Mouse (Mus musculus): ENCODE measurements around the gene Ankrd66. TPM values are rescaled to one million over a fixed set of nuclear protein-coding genes. Genes with fewer than 3 reads are reported as not detected.
"Not testable (repeated sequence)": the region's sequence is repeated elsewhere in the genome, so short reads cannot be mapped to it uniquely, and the experiment has no call there.

The Ankrd66 gene
- polyA plus RNA-seq, 1 experiment, result 0.75 TPM

DNA sequence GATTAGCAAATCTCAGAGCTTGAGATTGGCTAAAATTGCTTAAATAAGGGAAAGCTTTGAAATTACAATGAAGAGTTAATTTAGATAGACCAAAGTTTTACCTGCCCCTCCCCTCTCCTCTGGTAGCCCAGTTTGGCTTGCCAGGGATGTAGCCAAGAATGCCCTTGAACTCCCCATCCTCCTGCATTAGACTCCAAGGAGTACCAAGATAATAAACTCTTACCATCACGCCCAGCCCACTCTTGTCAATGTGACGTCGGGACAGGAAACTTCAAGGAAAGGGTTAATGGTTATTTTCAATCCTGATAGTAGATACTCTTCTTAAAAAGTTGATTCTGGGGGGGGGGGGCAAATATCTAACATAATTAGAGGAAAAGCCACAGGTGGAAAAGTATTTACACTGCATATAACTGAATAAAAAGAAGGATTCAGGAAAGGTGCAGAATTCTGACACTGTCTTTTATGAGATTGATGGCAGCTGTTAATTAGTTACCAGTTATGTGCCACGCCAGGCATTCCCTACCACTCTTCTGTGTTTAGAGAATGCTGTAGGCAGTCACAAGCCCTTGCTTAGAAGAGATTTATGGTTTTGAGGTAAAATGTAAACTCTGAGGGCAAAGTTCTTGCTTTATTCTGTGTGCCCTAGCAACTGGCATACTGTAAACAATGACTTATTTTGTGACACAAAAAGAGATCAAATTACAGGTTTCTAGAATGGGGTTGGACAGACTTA lies 39.4 kb downstream of the Ankrd66 start:
- Histone ChIP-seq H3K4me1 (ENCODE audit: control insufficient read depth, insufficient read depth, low read length) (no peaks in the 10 kb centered on the region), H3K4me3 (ENCODE audit: insufficient read depth, low read length) (no peak overlapping the region), H3K27ac (ENCODE audit: insufficient read depth, low read length) (no peak overlapping the region)
- TF ChIP-seq CTCF (IDR thresholded peaks at IDR 0.05; ENCODE audit: extremely low read depth, insufficient read depth, low read length) (no peak), POLR2A (IDR thresholded peaks at IDR 0.05; ENCODE audit: extremely low read depth, insufficient read depth, low read length) (no peak)

DNA sequence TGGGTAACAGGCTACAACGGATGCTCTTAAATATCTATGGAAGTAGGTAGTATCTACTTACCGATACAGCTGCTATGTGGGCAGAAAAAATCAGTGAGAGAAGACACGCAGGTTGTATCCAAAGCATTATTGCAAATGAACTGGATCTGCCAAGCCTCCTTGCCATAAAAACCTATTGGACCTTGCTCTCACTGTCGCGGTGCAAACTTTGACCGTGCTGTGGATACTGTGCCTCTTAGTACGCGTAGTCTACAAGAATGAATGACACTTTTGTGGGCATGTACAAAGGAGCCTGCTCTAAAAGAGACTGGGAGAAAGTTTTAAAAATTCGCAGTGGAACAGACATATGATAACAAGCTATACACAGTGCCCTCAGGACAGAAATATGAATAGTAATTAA lies 40.8 kb downstream of the Ankrd66 start, which contains the start of gene Mep1a:
TSS of gene Mep1a (minus strand) at position 221 of the 400 bp plus-strand sequence.
- TF ChIP-seq POLR2A (IDR thresholded peaks at IDR 0.05; ENCODE audit: extremely low read depth, insufficient read depth, low read length), result no peak
- no peak for TF ChIP-seq CTCF (IDR thresholded peaks at IDR 0.05; ENCODE audit: extremely low read depth, insufficient read depth, low read length)
- Histone ChIP-seq H3K27ac (ENCODE audit: insufficient read depth, low read length) (no peak within 1 kb of the TSS), H3K4me3 (ENCODE audit: insufficient read depth, low read length) (no peak within 1 kb of the TSS), H3K4me1 (ENCODE audit: control insufficient read depth, insufficient read depth, low read length) (no peaks in the 10 kb centered on the region)

DNA sequence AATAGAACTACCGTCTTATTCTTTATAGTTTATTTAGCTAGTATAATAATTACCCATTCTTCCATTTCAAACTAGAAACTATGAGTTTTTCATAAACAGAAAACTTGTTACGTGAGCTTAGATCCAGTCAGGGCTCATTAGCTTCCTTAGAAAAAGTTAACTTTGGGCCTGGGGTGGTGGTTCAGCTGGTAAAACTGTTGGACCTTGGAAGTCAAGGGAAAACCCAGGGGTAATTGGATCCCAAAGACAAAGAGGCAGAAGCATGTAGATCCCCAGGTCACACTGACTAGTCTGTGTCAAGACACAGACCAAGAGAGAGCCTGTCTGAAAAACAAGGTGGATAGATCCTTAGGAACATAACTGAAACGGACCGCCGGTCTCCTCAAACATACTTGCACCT lies 41.8 kb downstream of the Ankrd66 start:
- Histone ChIP-seq H3K4me3 (ENCODE audit: insufficient read depth, low read length) (no peak overlapping the region), H3K4me1 (ENCODE audit: control insufficient read depth, insufficient read depth, low read length) (no peaks in the 10 kb centered on the region), H3K27ac (ENCODE audit: insufficient read depth, low read length) (no peak overlapping the region)
- no peak for TF ChIP-seq POLR2A (IDR thresholded peaks at IDR 0.05; ENCODE audit: extremely low read depth, insufficient read depth, low read length)
- TF ChIP-seq CTCF (IDR thresholded peaks at IDR 0.05; ENCODE audit: extremely low read depth, insufficient read depth, low read length), result no peak

DNA sequence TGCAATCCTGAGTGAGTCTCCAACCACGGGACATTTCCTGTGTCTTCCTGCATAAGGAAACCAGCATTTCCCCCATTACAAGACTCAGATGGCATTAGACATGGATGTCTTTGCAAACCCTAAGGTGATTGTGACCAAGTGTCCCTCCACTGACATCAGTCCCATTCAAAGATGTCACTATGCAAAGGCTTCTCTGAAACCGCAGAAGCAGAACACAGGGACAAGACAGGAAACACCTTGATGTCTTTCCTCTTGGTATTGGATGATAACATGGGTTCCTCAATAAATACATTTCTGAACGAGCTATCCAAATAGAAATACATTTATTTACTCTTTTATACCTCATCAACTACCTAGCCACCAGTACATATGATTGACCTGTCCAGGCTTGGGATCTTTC lies 42.2 kb downstream of the Ankrd66 start:
- Histone ChIP-seq H3K27ac (ENCODE audit: insufficient read depth, low read length) (no peak overlapping the region), H3K4me1 (ENCODE audit: control insufficient read depth, insufficient read depth, low read length) (no peaks in the 10 kb centered on the region), H3K4me3 (ENCODE audit: insufficient read depth, low read length) (no peak overlapping the region)
- TF ChIP-seq CTCF (IDR thresholded peaks at IDR 0.05; ENCODE audit: extremely low read depth, insufficient read depth, low read length) (no peak), POLR2A (IDR thresholded peaks at IDR 0.05; ENCODE audit: extremely low read depth, insufficient read depth, low read length) (no peak)

DNA sequence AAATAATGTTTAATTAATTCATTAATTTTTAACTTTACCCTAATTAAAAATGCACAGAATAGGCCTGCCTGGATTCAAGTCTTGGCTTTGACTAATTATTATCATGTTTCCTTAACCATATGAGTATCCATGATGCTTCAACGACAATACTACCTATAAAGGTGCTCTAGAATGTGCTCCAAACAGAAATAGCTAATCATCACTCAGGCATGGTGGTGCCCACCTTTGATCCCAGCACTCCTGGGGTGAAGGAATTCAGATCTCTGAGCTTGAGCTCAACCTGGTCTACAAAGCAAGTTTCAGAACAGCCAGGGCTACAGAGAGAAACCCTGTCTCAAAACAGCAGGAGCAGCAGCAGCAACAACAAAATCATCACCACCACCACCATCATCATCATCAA lies 42.9 kb downstream of the Ankrd66 start:
- no peak overlapping the region for H3K27ac ChIP-seq (ENCODE audit: insufficient read depth, low read length)
- H3K4me1 ChIP-seq (ENCODE audit: control insufficient read depth, insufficient read depth, low read length), result no peaks in the 10 kb centered on the region
- TF ChIP-seq POLR2A (IDR thresholded peaks at IDR 0.05; ENCODE audit: extremely low read depth, insufficient read depth, low read length) (no peak), CTCF (IDR thresholded peaks at IDR 0.05; ENCODE audit: extremely low read depth, insufficient read depth, low read length) (no peak)
- no peak overlapping the region for H3K4me3 ChIP-seq (ENCODE audit: insufficient read depth, low read length)

DNA sequence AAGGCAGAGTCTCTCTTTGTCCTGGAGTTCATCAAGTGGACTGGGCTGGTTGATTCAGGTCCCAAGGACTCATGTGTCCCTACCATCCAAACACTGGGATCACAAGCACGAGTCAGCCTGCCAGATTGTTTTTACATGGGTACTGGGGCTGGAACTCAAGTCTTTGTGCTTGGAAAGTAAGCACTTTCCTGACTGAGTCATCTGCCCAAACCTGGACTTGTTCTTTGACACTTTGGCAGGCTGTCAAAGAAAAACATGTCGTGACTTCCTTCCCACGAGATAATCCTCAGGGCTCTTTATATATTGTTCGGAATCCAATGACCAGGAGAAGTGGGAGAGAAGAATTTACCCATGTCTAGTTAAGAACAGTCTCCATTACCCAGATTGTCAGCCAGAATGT lies 45.9 kb downstream of the Ankrd66 start:
- no peak for TF ChIP-seq CTCF (IDR thresholded peaks at IDR 0.05; ENCODE audit: extremely low read depth, insufficient read depth, low read length)
- no peak for TF ChIP-seq POLR2A (IDR thresholded peaks at IDR 0.05; ENCODE audit: extremely low read depth, insufficient read depth, low read length)
- Histone ChIP-seq H3K27ac (ENCODE audit: insufficient read depth, low read length) (no peak overlapping the region), H3K4me3 (ENCODE audit: insufficient read depth, low read length) (no peak overlapping the region), H3K4me1 (ENCODE audit: control insufficient read depth, insufficient read depth, low read length) (no peaks in the 10 kb centered on the region)

DNA sequence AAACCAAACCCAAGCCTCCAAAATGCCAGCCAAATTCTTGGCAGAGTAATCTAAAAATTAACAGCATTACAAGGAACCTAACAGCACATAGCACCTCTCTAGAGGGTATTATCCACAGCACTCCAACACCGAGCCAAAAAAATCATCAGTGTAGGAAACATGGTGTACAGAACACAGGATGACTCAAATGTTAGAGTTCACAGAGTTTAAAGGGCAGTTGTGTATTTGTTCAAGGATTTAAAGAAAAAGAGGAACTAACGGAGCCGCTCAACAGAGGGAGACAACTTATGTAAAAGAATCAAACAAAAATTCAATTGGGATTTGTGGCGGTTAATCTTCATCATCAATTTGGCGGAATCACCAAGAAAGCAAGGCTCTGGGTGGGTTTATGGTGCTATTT lies 47.9 kb downstream of the Ankrd66 start:
- Histone ChIP-seq H3K4me3 (ENCODE audit: insufficient read depth, low read length) (no peak overlapping the region), H3K4me1 (ENCODE audit: control insufficient read depth, insufficient read depth, low read length) (no peaks in the 10 kb centered on the region), H3K27ac (ENCODE audit: insufficient read depth, low read length) (no peak overlapping the region)
- no peak for TF ChIP-seq POLR2A (IDR thresholded peaks at IDR 0.05; ENCODE audit: extremely low read depth, insufficient read depth, low read length)
- TF ChIP-seq CTCF (IDR thresholded peaks at IDR 0.05; ENCODE audit: extremely low read depth, insufficient read depth, low read length), result no peak

DNA sequence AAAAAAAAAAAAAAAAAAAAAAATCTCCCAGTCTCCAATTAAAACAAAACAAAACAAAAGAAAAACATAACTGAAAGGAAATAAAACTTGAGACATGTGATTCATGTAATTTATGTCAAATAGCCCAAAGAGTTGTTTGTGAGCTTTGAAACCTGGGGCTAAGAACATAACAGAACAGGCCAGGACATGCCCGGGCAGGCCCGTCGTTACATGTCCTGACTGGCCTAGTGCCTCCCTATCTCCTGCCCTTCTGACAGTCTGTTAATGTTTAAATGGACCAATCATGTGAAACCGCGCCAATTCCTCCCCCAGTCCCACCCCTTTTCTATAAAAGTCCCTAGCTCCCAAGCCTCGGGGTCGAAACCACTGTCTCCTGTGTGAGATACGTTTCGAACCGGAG lies 53.1 kb downstream of the Ankrd66 start:
- H3K4me1 ChIP-seq (ENCODE audit: control insufficient read depth, insufficient read depth, low read length); H3K4me3 ChIP-seq (ENCODE audit: insufficient read depth, low read length); H3K27ac ChIP-seq (ENCODE audit: insufficient read depth, low read length): not testable (repeated sequence)

DNA sequence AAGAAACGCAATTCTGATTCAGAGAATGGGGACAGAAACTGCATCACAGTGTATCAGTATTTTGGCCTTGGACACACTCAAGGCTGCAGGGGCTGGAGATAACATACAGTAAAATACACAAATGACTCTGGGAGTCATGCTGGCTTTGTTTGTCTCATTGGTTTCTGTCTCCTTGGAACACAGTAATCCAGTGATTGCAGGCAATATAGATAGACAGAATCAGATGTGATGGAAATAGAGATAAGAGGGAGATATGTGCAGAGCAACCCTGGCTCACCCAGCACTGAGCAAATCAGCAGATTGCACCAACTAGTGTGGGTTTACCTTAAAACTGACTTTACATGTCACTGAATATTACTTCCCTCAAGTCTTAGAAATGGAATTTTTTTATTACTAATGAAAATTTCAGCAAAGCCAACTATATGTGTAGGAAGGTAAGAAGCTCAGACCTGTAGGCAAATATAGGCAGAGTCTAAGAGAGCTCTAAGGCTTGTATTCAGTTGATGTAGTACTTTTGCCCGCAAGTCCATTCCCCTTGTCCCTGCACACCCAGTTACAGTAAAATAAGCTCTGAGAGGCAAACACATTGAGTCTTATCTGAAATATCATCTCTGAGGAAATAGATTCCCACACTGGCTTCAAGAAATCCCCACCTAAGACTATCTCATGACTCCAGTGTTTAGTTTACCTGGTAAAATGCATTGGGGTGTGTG lies 54.8 kb downstream of the Ankrd66 start:
- Histone ChIP-seq H3K4me1 (ENCODE audit: control insufficient read depth, insufficient read depth, low read length) (no peaks in the 10 kb centered on the region), H3K4me3 (ENCODE audit: insufficient read depth, low read length) (no peak overlapping the region), H3K27ac (ENCODE audit: insufficient read depth, low read length) (no peak overlapping the region)
- TF ChIP-seq CTCF (IDR thresholded peaks at IDR 0.05; ENCODE audit: extremely low read depth, insufficient read depth, low read length) (no peak), POLR2A (IDR thresholded peaks at IDR 0.05; ENCODE audit: extremely low read depth, insufficient read depth, low read length) (no peak)

DNA sequence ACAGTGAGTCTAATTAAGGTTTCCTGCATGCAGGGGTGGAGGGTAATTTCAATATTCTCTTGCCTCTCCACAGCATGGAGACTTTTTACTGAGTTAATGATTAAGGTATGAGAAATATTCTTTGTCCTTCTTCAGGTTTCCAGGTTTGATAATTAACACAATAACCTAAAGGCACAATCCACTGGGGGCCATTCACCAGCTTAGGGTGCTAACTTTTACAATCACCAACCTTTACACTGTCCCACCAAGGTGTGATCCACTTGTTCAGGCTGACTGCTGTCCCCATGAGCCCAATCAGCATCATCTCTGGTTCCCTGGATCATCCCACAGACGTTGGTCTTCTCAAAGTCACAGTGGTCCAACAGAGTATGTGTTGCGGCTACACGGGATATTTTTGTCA lies 57.5 kb downstream of the Ankrd66 start:
- TF ChIP-seq CTCF (IDR thresholded peaks at IDR 0.05; ENCODE audit: extremely low read depth, insufficient read depth, low read length) (no peak), POLR2A (IDR thresholded peaks at IDR 0.05; ENCODE audit: extremely low read depth, insufficient read depth, low read length) (no peak)
- Histone ChIP-seq H3K4me1 (ENCODE audit: control insufficient read depth, insufficient read depth, low read length) (no peaks in the 10 kb centered on the region), H3K27ac (ENCODE audit: insufficient read depth, low read length) (no peak overlapping the region), H3K4me3 (ENCODE audit: insufficient read depth, low read length) (no peak overlapping the region)

Other genes starting within 250 kb of the Ankrd66 start
- 23.9 and 25.4 TPM in 2 replicates for gene Adgrf5, start 183.2 kb downstream of the Ankrd66 start, polyA plus RNA-seq (2012; rRNA removed)
- 0.02 TPM in 1 of 2 replicates, not detected in the other for gene Mep1a, start 40.8 kb downstream of the Ankrd66 start, polyA plus RNA-seq (2012; rRNA removed)
- gene Pla2g7, start 24.5 kb upstream of the Ankrd66 start, polyA plus RNA-seq (2012; rRNA removed), result 137 and 139 TPM in 2 replicates
- 1.4 and 1.5 TPM in 2 replicates for gene Tdrd6, start 86.7 kb upstream of the Ankrd66 start, polyA plus RNA-seq (2012; rRNA removed)
- gene Slc25a27, start 123.6 kb upstream of the Ankrd66 start, polyA plus RNA-seq (2012; rRNA removed), result 51.5 and 58.2 TPM in 2 replicates
- 2.6 and 2.8 TPM in 2 replicates for gene Cyp39a1, start 123.8 kb upstream of the Ankrd66 start, polyA plus RNA-seq (2012; rRNA removed)